Mouse (Mus musculus) megakaryocyte, embryonic 14.5 days (primary cell): Measurements from ENCODE around the gene Klhl26. TPM values are rescaled to one million over a fixed set of nuclear protein-coding genes. Genes with fewer than 3 reads are reported as not detected.

ENCODE experiments used
- H3K27me3 ChIP-seq: replicated peaks from 2 replicates; pipeline ENCODE3; 2012; ENCODE audit warnings: inconsistent platforms
- H3K36me3 ChIP-seq: replicated peaks from 2 replicates; pipeline ENCODE3; 2012; ENCODE audit warnings: low read length, inconsistent platforms, mixed read lengths
- H3K4me1 ChIP-seq: 2 replicates; pipeline ENCODE4 v1.6.1; 2012; ENCODE audit warnings: inconsistent platforms
- H3K4me3 ChIP-seq: replicated peaks from 2 replicates; pipeline ENCODE3; 2012; ENCODE audit warnings: moderate library complexity, mild to moderate bottlenecking, inconsistent platforms
- H3K9me3 ChIP-seq: 2 replicates; pipeline ENCODE4 v1.6.1; 2012; ENCODE audit warnings: inconsistent platforms
- FLI1 ChIP-seq: IDR thresholded peaks from 2 replicates; pipeline ENCODE4 v1.6.1; 2012; ENCODE audit warnings: low read length, inconsistent platforms, mixed read lengths
- GATA1 ChIP-seq: IDR thresholded peaks from 3 replicates; pipeline ENCODE4 v1.6.1; 2012; ENCODE audit warnings: mixed read lengths, low read length, inconsistent platforms, borderline replicate concordance
- polyA plus RNA-seq: library from polyadenylated mRNA; stranded (reverse); fragments of >175 nt; gene quantifications from 2 replicates; pipeline ENCODE4 v1.2.3, GENCODE M21; 2012; ENCODE audit warnings: low replicate concordance; ENCODE audit not compliant: insufficient read depth

Gene Klhl26
- polyA plus RNA-seq, 1 experiment = 10.3 TPM

DNA sequence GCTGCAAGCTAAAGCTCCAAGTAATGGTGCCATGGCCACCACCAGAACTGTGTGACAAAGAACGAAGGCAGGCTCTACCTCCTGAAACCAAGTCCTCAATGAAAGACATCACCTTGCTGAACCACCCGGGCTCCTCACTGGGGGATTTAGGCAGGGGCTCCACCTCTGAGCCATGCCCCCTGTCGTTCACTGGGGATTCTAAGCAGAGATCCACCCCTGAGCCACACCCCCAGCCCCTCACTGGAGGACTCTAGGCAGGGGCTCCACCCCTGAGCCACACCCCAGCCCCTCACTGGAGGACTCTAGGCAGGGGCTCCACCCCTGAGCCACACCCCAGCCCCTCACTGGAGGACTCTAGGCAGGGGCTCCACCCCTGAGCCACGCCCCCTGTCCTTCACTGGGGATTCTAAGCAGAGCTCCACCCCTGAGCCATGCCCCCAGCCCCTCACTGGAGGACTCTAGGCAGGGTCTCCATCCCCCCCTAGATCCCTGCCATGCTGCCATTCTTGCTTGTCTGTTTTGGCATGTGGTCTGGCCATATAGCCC lies 43.7 kb downstream of the Klhl26 start:
- H3K4me3 ChIP-seq = no peak overlapping the region
- H3K27me3 ChIP-seq = no peaks in the 10 kb centered on the region
- TF ChIP-seq GATA1 = no peak
- no peak for TF ChIP-seq FLI1
- peaks cover 71% of the 10 kb centered on the region for H3K36me3 ChIP-seq
- H3K9me3 ChIP-seq = no peaks in the 10 kb centered on the region
- peaks cover 96% of the 10 kb centered on the region for H3K4me1 ChIP-seq

DNA sequence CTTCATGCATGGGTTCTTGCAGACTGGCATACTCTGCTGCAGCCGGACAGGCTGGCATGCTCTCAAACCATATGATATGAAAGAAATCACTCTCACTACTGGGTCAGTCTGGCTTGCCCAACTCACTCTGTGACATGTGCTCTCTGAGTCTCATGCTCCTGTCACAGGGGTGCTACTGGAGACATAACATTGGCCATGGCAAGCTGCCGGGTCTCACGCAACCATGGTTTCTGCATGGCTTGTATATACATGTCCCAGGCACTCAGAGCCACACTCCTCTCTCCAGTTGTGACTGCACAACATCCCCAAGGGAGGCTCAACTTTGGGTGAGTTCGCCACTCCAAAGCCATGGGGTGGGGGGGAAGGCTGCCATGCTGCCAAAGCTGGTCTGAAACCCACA lies 45.6 kb downstream of the Klhl26 start:
- H3K9me3 ChIP-seq = no peaks in the 10 kb centered on the region
- H3K4me3 ChIP-seq = no peak overlapping the region
- H3K27me3 ChIP-seq = no peaks in the 10 kb centered on the region
- H3K36me3 ChIP-seq = peaks cover 59% of the 10 kb centered on the region
- TF ChIP-seq GATA1 = no peak
- no peak for TF ChIP-seq FLI1
- peaks cover 97% of the 10 kb centered on the region for H3K4me1 ChIP-seq

DNA sequence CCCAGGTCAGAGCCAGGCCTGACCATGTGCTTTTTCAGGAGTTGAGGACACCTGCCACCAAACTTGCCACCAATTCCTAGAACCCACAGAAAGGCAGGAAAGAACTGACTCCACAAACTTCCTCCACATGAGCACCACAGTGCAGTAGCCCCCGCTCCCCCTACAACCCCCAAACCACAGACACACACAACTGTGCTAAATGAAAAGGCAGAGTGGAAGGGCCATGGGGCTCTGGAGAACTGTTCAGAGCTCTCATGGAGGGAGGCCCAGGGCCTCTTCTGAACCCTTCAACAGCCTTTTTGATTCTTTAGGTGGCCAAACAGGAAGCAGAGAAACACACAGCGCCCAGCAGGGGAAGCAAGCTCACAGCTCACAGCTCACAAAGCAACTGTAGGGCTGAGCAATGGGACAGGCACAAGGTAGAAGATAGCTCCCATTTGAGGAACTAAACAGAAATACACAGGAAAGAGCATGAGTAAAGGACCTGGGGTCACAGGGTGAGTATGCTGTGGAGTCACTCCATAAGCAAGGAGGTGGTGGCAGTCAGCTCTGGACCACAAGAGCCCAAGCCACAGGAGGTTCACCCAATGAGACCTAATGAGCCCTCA lies 50.4 kb downstream of the Klhl26 start:
- H3K4me1 ChIP-seq = peaks cover 97% of the 10 kb centered on the region
- peak overlapping the region; percentile 4 for H3K4me3 ChIP-seq
- TF ChIP-seq GATA1 (no peak), FLI1 (no peak)
- H3K27me3 ChIP-seq = no peaks in the 10 kb centered on the region
- H3K36me3 ChIP-seq = peaks cover 40% of the 10 kb centered on the region
- H3K9me3 ChIP-seq = no peaks in the 10 kb centered on the region

DNA sequence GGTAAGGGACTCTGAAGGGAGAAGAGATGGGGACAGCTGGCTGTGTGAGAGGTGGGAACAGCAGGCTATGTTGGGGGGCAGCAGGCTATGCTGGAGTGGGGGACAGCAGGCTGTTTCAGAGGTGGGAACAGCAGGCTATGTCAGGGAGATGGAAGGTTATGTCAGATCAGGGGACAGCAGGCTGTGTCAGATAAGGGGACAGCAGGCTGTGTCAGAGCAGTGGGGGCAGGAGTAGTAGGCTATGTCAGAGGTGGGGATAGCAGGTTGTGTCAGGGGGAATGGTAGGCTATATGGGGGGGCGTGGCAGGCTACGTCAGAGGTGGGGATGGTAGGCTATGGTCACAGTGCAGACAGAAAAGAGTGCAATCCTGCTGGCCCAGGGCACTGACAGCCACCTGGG lies 54.0 kb downstream of the Klhl26 start:
- no peak for TF ChIP-seq FLI1
- TF ChIP-seq GATA1 = no peak
- Histone ChIP-seq H3K9me3 (no peaks in the 10 kb centered on the region), H3K36me3 (peaks cover 31% of the 10 kb centered on the region), H3K4me1 (peaks cover 100% of the 10 kb centered on the region), H3K4me3 (peak overlapping the region; percentile 71), H3K27me3 (no peaks in the 10 kb centered on the region)

DNA sequence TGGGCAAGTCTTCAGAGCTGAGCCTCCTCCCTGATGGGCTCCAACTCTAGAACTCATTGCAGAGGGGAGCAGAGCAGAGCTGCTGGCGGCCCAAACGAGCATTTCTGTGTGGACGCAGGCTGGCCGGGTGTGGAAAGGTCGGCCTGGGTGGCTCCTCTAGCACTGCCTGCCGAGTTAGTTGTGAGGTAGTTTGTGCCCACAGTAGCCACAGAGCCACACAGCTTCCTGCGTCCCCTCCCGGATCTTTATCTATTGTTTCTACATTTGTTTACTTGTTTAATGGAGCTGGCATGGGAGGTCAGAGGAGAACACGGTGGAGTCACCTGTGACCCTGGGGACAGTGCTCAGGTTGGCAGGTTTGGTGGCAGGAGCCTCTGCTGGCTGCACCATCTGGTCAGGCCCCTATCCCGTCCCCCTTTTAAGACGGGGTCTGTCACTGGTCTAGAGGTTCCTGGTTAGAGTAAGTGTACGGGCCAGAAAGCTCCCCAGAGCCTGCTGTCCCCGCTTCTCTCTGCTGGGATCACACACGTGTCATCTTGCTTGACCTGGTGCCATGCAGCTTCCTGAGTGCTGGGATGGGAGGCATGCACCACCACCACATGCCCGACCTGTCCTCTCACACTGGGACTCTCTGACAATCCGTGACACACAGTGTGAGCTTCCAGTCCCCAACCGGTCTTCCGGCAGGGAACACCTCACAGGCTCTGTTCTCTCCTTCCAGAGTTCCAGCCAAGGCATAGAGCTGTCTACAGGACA lies 55.2 kb downstream of the Klhl26 start:
- TF ChIP-seq FLI1 (no peak), GATA1 (no peak)
- no peaks in the 10 kb centered on the region for H3K27me3 ChIP-seq
- H3K9me3 ChIP-seq = no peaks in the 10 kb centered on the region
- H3K4me3 ChIP-seq = peak overlapping the region; percentile 35
- peaks cover 100% of the 10 kb centered on the region for H3K4me1 ChIP-seq
- H3K36me3 ChIP-seq = peaks cover 35% of the 10 kb centered on the region

- Histone ChIP-seq H3K9me3 (no peaks in the 10 kb centered on the region), H3K4me1 (peaks cover 100% of the 10 kb centered on the region), H3K4me3 (peak overlapping the region; percentile 82), H3K36me3 (peaks cover 34% of the 10 kb centered on the region), H3K27me3 (no peaks in the 10 kb centered on the region)
- no peak for TF ChIP-seq GATA1
- TF ChIP-seq FLI1 = no peak
Measured at GRCm38 (mm10) chr8:70419879-70420643, 56.7 kb downstream of the Klhl26 start.

- Histone ChIP-seq H3K36me3 (peaks cover 36% of the 10 kb centered on the region), H3K4me1 (peaks cover 98% of the 10 kb centered on the region)
Measured at GRCm38 (mm10) chr8:70418954-70419353, 57.8 kb downstream of the Klhl26 start.

DNA sequence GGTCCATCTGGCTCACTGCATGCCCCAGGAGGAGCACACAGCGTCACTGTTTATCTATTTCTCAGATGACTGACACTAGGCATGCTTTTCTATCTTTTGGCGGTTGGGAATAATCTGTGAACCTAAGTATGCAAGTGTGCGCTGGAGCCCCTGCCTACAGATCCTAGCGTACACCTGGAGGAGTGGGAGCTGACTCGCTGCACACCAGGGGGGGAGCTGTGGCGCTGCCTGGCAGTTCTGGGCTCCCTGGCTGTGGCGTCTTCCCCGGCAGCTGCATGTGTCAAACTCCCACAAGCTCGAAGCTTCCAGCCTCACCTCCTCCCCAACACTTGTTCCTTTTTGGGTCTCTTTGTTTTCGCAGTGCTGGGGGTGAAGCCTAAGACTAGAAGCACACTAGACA lies 58.9 kb downstream of the Klhl26 start:
- H3K36me3 ChIP-seq = peaks cover 38% of the 10 kb centered on the region
- H3K9me3 ChIP-seq = no peaks in the 10 kb centered on the region
- peaks cover 98% of the 10 kb centered on the region for H3K4me1 ChIP-seq
- H3K4me3 ChIP-seq = no peak overlapping the region
- TF ChIP-seq GATA1 (no peak), FLI1 (no peak)
- no peaks in the 10 kb centered on the region for H3K27me3 ChIP-seq

More at GRCm38 (mm10) chr8:70418954-70419353, 57.8 kb downstream of the Klhl26 start:
- TF ChIP-seq FLI1 (no peak), GATA1 (no peak)
- Histone ChIP-seq H3K9me3 (no peaks in the 10 kb centered on the region), H3K27me3 (no peaks in the 10 kb centered on the region), H3K4me3 (no peak overlapping the region)

- peaks cover 44% of the 10 kb centered on the region for H3K36me3 ChIP-seq
- H3K27me3 ChIP-seq = no peaks in the 10 kb centered on the region
- H3K9me3 ChIP-seq = no peaks in the 10 kb centered on the region
- peaks cover 98% of the 10 kb centered on the region for H3K4me1 ChIP-seq
- no peak for TF ChIP-seq GATA1
- TF ChIP-seq FLI1 = no peak
- peak overlapping the region; percentile 29 for H3K4me3 ChIP-seq
Measured at GRCm38 (mm10) chr8:70416941-70417340, 59.8 kb downstream of the Klhl26 start.

DNA sequence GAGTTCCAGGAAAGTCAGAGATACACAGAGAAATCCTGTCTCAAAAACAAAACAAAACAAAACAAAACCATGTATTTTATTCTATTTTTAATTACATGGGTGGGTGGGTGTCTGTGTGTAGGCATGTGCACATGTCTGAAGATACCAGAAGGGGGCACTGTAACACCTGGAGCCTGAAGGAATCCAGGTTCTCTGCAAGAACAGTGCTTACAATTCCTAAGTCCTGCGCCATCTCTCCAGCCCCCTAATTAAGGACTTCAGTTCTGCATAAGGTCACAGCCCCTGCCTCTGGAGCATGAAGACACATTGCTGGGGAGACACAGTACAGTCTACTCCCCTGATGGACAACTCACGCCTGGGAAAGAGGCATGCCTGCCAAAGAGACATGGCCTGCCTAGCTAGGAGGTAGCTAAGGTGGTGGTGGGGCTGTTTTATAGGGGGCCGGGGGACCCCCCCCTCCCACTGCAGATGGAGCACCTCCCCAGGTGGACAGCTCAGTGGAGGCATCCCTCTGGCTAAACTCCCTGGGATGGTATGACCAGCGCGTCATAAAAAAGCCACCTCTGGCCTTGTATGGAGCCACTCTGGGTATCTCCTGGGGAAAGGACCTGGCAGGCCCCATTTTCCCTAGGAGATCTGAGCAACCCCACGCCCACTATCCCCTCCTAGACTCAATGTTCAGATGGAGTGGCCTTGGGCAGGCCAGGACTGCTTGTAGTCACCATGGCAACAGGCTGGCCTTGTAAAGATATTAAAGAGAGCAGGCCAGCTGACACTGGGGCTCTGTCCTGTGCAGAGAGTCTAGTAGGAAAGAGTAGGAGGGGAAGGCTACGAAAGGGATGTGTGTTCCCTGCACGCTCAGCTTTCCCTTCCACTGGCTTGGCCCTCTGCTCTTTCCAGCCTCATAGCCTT lies 61.0 kb downstream of the Klhl26 start:
- Histone ChIP-seq H3K4me3 (peak overlapping the region; percentile 1), H3K9me3 (no peaks in the 10 kb centered on the region), H3K36me3 (peaks cover 47% of the 10 kb centered on the region), H3K4me1 (peaks cover 94% of the 10 kb centered on the region), H3K27me3 (no peaks in the 10 kb centered on the region)
- TF ChIP-seq FLI1 (no peak), GATA1 (no peak)
